Mouse (Mus musculus) thymus, postnatal 4 days (tissue): ENCODE measurements around the gene Hbs1l.
A peak's percentile ranks its signal among the peaks of the same experiment; 100 is the strongest.

Experiments
- DNase-seq: peaks from one replicate; pipeline ENCODE4 v3.0.0; 2021

The Hbs1l gene

DNA sequence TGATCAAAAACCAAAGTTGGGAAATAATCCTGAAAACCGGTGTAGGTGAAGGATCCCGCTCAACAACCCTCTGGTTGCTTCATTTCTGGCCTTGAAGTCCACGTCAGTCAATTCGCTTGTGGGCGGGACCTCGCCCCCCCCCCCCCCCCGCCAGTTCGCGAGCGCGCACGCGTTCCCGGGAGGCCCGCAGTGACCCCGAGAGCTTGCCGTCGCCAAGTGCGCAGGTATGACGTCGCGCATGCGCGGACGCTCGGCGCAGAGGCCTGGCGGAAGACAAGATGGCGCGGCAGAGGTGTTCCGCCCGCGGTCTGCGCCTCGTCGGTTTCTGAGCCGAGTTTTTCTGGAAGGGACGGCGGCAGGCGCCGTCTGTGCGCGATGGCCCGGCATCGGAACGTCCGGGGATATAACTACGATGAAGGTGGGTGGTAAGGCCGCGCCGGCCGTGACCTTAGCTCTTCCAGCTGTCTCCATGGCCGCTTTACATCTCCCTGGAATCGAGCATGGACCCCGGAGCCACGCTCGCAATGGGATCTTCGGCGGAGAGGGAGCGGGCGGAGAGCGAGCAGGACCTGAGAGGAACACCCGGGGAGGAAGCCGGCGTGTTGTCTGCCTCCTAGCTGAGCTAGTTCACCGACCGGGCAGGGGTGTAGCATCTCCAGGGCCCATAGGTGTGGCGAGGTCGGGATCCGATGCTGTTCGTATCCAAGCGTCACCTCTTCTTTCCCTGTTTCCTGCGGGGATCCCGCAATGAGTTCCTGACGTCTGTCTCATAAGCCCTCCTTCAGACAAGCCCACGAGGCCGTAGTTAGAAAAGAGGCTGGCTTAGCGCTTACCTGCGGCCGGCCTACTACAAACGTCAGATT lies at the start of gene Hbs1l:
Gene Hbs1l, plus strand, starts transcription at position 221 of the 863 bp plus-strand sequence.
- peak; percentile 96 for DNase-seq

DNA sequence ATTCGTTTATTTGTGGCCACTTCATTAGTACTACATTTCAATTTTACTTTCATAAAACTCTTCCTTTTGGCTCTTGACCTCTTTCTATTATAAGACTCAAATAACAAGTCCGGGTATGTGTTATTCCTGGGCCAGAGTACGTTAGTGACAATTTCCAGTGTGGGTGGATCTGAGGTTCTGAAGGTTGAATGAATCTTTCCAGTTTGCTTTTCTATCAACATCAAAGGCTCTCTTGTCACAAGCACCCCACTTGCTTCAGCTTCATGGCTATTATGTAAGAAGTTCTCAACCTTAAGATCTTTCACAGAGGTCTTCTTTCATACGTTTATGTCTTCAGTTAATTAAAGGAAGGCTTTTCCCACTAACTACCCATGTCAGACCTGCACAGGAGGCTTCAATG lies 47.2 kb upstream of the Hbs1l start:
- DNase-seq, result no peak

GRCm38 (mm10) chr10:21251881-21252534 lies 43.8 kb upstream of the Hbs1l start:
- DNase-seq, result peak; percentile 83

DNA sequence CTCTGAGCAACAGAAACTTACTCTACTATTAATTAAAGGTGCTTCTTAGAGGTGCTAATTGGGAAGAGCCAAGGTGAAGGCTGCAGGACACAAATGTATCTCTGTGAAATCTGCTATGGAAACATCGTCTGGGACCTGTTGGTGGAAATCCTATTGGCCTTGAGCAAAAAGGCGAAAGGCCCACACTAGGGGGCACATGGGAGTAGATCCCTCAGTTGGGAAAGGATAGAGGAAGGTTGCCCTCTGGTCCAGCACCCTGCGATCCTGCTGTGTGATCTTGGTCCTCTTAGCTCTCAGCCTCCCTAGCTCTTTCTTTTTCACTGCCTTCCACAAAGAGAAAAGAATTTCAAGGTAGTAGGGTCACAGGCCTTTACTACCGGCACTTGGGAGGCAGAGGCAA lies 43.0 kb upstream of the Hbs1l start:
- peak; percentile 58 for DNase-seq

- DNase-seq, result no peak
Observed at GRCm38 (mm10) chr10:21254266-21255140, 41.3 kb upstream of the Hbs1l start.

- no peak for DNase-seq
Observed at GRCm38 (mm10) chr10:21257244-21257643, 38.5 kb upstream of the Hbs1l start.

DNA sequence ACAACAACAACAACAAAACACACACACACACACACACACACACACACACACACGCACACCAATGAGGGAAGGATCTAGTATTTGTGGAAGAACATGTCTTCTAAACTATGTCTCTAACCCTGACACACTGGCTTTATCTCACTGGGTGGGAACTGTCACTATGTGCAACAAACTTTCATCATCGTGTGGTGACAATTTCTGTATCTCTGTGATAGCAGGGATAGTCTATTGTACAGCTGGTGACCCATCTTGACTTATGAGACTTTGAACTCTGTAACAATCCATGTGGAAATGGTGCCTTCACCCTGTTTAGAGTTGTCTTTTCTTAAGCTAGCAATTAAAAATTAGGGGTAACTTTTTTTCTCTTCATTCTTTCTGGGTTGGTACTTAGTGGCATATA lies 36.1 kb upstream of the Hbs1l start:
- DNase-seq, result no peak

DNA sequence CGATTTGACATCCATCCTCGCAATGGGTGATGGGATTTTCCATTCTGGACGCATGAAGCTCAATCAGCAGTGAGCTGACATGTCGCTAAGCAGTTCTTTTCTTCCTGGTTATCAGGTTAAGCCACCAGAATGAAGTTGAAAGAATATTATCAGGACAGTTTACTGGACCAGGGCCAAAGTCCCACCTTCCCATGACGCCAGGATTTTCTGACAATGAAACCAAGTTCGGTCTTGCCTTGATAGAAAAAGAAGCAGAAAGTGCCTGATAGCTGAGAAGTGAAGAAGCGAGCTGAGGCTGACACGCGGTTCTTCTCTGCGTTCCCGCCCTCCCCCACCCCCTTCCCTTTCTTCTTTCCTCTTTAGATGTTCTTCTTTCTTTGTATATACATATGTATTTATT lies 30.6 kb upstream of the Hbs1l start:
- no peak for DNase-seq

- DNase-seq, result no peak
Observed at GRCm38 (mm10) chr10:21267452-21267851, 28.3 kb upstream of the Hbs1l start.

DNA sequence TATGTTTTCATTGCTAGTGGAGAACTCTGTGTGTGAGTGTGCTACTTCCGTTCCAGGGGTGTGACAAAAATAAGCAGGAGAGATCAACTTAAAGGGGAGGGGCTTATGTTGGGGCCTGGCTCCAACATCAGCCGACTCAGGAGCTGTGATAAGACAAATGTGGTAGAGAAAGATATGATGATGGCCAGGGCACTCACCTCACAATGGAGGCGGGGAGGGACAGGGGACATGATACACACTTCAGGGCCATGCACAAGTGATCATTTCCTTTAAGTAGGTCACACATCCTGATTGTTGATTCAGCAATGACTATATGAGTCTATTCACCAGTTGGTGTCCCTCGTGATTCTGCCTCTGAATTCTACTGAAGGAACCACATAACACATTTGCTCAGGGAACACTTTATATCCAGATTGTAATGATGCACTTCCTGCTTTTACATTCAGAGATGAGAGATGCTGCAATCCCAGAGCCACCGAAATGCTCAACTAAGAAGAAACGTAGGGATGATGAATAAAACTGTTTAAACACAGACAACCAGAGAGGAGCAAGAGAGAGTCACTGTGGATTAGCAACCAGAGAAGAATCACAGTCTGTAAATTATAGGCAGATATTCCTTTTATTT lies 26.9 kb upstream of the Hbs1l start:
- no peak for DNase-seq

GRCm38 (mm10) chr10:21269920-21270319 lies 25.9 kb upstream of the Hbs1l start:
- no peak for DNase-seq

- DNase-seq, result no peak
Observed at GRCm38 (mm10) chr10:21270905-21271304, 24.9 kb upstream of the Hbs1l start.

DNA sequence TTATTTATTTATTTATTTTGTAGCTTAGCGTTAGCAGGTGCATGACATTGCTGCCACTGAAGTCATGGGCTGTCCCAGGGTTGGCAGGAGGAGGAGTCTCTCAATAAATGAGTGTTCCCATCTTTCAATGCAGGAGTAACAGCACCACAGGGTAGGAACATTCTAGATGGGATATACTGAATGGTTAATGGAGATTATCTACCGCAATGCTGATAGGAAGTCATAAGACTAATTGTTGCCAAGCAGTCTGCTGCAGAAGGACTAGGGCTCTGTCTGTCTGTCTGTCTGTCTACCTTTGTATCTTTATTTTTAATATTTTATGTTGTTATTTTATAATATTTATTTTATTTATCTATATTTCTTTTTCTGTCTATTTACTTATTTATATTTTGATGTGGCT lies 24.5 kb upstream of the Hbs1l start:
- no peak for DNase-seq

DNA sequence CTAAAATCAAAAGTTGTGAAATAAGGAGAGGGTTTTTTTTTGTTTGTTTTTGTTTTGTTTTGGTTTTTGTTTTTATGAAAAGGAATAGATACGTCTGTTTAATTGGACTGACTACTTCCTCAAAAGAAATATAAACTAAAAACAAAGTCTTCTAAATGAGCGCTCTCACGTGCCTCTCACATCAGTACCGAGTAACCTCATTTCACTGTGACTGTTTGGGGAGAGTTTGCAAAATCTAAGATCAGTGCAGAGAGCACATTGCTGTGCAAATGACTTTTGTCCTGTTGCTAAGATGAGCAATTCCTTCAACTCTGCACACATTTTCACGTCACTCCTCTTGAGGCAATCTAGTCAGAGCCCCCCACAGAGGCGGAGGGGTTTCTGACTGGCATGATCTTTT lies 24.0 kb upstream of the Hbs1l start:
- DNase-seq, result no peak

GRCm38 (mm10) chr10:21287243-21288127 lies 8.3 kb upstream of the Hbs1l start:
- DNase-seq, result no peak

DNA sequence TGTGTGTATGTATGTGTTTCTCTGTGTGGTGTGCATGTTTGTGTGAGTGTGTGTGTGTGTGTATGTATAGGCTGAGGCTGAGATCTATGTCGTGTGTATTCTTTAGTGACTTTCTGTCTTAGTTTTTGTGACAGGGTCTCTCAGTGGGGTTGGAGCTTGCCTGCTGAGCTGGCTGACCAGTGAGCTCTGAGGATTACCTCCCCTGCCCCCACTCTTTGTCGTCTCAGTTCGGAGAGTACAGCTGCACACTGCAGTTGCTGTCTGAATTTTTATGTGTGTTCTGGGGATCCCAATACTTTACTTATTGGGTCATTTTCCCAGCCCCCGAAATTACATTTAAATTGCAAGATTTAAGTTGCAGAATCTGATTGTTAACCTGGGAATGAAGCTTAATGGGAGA lies 4.6 kb upstream of the Hbs1l start:
- DNase-seq, result no peak

GRCm38 (mm10) chr10:21294217-21294616 lies 1.6 kb upstream of the Hbs1l start:
- no peak for DNase-seq

GRCm38 (mm10) chr10:21295397-21295758 lies 401 bp upstream of the Hbs1l start:
- DNase-seq, result no peak

- no peak for DNase-seq
Observed at GRCm38 (mm10) chr10:21298972-21299371, 3.2 kb downstream of the Hbs1l start.

- DNase-seq, result no peak
Observed at GRCm38 (mm10) chr10:21301822-21302221, 6.0 kb downstream of the Hbs1l start.

- DNase-seq, result no peak
Observed at GRCm38 (mm10) chr10:21304672-21305632, 9.2 kb downstream of the Hbs1l start.
